Mouse (Mus musculus) layer of hippocampus, adult 9-11 months (tissue): ENCODE data around the gene Tsr3.

Experiments
- DNase-seq: peaks from one replicate; pipeline ENCODE4 v3.0.0; 2022

The Tsr3 gene

GRCm38 (mm10) chr17:25244239-25244638, 4.3 kb downstream of the Tsr3 start:
- no peak for DNase-seq

- no peak for DNase-seq
Measured at GRCm38 (mm10) chr17:25248033-25248750, 8.2 kb downstream of the Tsr3 start.

GRCm38 (mm10) chr17:25250181-25250835, 10.3 kb downstream of the Tsr3 start:
- DNase-seq: no peak

- DNase-seq: no peak
Measured at GRCm38 (mm10) chr17:25252643-25253042, 12.7 kb downstream of the Tsr3 start.

- no peak for DNase-seq
Measured at GRCm38 (mm10) chr17:25253760-25254159, 13.8 kb downstream of the Tsr3 start.

- no peak for DNase-seq
Measured at GRCm38 (mm10) chr17:25255110-25255509, 15.1 kb downstream of the Tsr3 start.

GRCm38 (mm10) chr17:25256140-25256754, 16.3 kb downstream of the Tsr3 start, which contains the start of gene Baiap3:
TSS of gene Baiap3 (minus strand) at chr17:25256364.
- DNase-seq: no peak

GRCm38 (mm10) chr17:25257804-25258261, 17.9 kb downstream of the Tsr3 start:
- no peak for DNase-seq

- DNase-seq: peak; percentile 37
Measured at GRCm38 (mm10) chr17:25264453-25264852, 24.5 kb downstream of the Tsr3 start.

- DNase-seq: no peak
Measured at GRCm38 (mm10) chr17:25270795-25271335, 30.9 kb downstream of the Tsr3 start.

- no peak for DNase-seq
Measured at GRCm38 (mm10) chr17:25272326-25272725, 32.4 kb downstream of the Tsr3 start.

GRCm38 (mm10) chr17:25272951-25273705, 33.2 kb downstream of the Tsr3 start:
- peak; percentile 91 for DNase-seq

GRCm38 (mm10) chr17:25273706-25274501, 33.9 kb downstream of the Tsr3 start:
- peak; percentile 93 for DNase-seq

GRCm38 (mm10) chr17:25274571-25275346, 34.8 kb downstream of the Tsr3 start, which contains the start of gene Ube2i:
TSS of gene Ube2i (minus strand) at chr17:25274622.
- no peak for DNase-seq

- DNase-seq: no peak
Measured at GRCm38 (mm10) chr17:25275833-25276232, 35.9 kb downstream of the Tsr3 start.

- DNase-seq: peak; percentile 39
Measured at GRCm38 (mm10) chr17:25282133-25282532, 42.2 kb downstream of the Tsr3 start.

- peak; percentile 36 for DNase-seq
Measured at GRCm38 (mm10) chr17:25285033-25285432, 45.1 kb downstream of the Tsr3 start.

- no peak for DNase-seq
Measured at GRCm38 (mm10) chr17:25288842-25289241, 48.9 kb downstream of the Tsr3 start.

GRCm38 (mm10) chr17:25290411-25290810, 50.4 kb downstream of the Tsr3 start:
- no peak for DNase-seq
